Mouse (Mus musculus): ENCODE data around the gene Rai1. TPM values are rescaled to one million over a fixed set of nuclear protein-coding genes. Genes with fewer than 3 reads are reported as not detected.
A peak's percentile ranks its signal among the peaks of the same experiment; 100 is the strongest.

The Rai1 gene
- total RNA-seq, 2 experiments from 2014 or later = 32.6 to 33.1 TPM

DNA sequence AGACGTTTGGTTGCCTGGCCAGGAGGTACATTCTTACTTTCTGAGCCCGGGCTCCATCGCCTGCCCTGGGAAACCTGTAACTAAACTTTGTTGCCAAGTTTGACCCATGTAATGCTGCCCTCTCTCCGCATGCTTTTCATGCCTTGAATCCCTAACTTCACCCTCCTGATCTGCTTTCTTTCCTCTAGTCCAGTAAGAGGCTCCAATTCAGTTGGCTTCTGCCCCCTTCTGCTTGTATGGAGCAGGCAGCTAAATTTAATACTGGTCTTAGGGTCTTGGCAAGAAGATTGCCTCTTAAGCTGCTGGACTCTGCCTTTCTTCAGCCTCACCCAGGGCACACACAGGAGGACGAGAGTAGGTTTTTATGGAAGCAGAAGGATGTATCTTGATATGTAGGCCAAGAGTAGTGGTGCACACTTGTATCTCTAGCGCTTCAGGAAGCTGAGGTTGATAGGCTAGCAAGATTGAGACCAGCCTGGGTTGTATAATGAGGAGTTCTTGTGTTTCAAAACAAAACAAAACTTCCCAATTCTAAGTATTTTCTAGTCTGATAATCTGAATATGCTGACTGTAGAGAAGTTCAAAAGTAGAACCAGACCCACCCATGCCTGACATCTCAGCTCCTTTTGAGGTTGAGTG is 10.9 kb downstream of the Rai1 start:
- intact Hi-C loops (cut with DNase I) = loop anchor here (2.0 kb wide), 1 partner anchor 63 kb away; no protein-coding TSS in a partner anchor
- no peak for DNase-seq

DNA sequence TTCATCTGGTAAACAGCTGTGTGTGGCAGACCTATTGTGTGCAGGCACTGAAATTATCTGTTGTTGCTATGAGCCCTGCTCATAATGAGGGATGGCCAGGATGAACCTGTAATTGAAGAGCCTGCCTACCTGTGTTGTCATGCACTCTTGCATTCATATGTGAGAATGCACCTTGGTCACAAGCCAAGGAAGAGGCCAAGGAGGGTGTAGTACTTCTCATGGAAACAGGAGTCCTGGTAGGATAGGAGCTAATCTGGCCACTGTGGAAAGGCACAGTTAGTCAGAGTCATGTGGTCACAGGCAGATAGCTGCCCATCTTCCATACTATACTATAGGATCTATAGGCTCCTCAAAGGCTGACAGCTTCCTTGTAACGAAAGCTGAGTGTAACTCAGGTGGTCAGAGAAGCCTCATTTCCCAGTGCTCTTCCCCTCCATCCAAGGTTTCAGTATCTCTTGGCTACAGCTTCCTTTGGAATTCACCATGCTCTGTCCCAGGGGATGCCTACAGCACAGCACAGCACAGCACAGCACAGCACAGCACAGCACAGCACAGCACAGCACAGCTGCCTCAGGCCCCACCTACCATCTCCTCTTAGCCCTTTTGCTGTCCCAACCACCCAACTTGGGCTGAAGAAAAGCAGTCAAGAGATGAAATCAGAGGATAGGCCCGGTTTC is 15.9 kb downstream of the Rai1 start:
- intact Hi-C loops (cut with DNase I) = no loop called here
- no peak for DNase-seq

DNA sequence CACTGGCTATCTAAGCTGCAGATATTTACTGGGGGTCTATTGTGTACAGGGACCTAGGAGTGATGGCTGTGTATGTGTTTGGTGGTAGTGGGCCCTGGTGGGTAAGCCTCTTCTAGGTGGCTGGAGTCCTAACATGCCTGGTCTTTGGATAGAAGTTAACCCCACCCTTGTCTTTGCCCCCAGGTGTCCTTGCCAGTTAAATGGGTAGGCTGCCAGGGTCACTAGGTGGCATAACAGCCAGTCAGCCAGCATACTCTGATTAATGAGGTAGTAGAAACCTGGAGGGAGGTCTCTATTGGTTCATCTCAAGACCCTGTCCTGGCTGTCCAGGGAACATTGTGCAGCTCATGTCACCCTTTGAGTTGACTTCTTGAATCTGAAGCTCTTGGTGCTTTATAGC is 17.8 kb downstream of the Rai1 start:
- intact Hi-C loops (cut with DNase I) = no loop called here
- no peak for DNase-seq

DNA sequence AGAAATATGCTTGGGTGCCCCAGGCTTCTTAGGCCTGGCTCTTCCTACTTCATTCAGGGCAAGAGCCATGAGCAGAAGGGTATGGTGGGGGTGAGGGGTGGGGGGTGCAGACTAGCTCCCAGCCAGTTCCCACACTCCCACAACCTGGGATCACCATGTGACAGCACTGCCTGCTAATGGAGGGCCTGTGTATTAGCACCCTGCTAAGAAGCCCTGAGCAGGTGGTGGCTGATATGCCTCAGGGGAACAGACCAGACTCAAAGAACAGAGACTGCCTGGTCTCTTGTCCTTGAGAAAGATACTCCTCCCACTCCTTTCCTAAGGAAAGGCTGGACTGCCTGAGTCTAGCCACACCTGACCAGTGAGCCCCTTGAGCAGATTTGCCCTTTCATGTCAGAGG is 22.2 kb downstream of the Rai1 start:
- intact Hi-C loops (cut with DNase I) = no loop called here
- DNase-seq = no peak

GRCm38 (mm10) chr11:60127863-60128512 is 23.2 kb downstream of the Rai1 start:
- intact Hi-C loops (cut with DNase I) = no loop called here
- no peak for DNase-seq

- DNase-seq = no peak
- intact Hi-C loops (cut with DNase I) = no loop called here
These were observed 25.7 kb downstream of the Rai1 start for GRCm38 (mm10) chr11:60130516-60130915.

- no peak for DNase-seq
- intact Hi-C loops (cut with DNase I) = no loop called here
These were observed 27.2 kb downstream of the Rai1 start for GRCm38 (mm10) chr11:60132061-60132460.

GRCm38 (mm10) chr11:60136491-60136890 is 31.7 kb downstream of the Rai1 start:
- intact Hi-C loops (cut with DNase I) = loop anchor here (5.0 kb wide), 1 partner anchor 36 kb away; no protein-coding TSS in a partner anchor
- no peak for DNase-seq

GRCm38 (mm10) chr11:60137170-60137569 is 32.4 kb downstream of the Rai1 start:
- intact Hi-C loops (cut with DNase I) = loop anchor here (5.0 kb wide), 1 partner anchor 35 kb away; no protein-coding TSS in a partner anchor

GRCm38 (mm10) chr11:60139141-60139733 is 34.4 kb downstream of the Rai1 start:
- intact Hi-C loops (cut with DNase I) = loop anchor here (5.0 kb wide), 1 partner anchor 33 kb away; no protein-coding TSS in a partner anchor
- no peak for DNase-seq

More at GRCm38 (mm10) chr11:60137170-60137569, 32.4 kb downstream of the Rai1 start:
- no peak for DNase-seq

- intact Hi-C loops (cut with DNase I) = loop anchor here (5.0 kb wide), 1 partner anchor 32 kb away; no protein-coding TSS in a partner anchor
- peak; percentile 57 to 66 for DNase-seq
These were observed 35.0 kb downstream of the Rai1 start for GRCm38 (mm10) chr11:60139734-60140371.

DNA sequence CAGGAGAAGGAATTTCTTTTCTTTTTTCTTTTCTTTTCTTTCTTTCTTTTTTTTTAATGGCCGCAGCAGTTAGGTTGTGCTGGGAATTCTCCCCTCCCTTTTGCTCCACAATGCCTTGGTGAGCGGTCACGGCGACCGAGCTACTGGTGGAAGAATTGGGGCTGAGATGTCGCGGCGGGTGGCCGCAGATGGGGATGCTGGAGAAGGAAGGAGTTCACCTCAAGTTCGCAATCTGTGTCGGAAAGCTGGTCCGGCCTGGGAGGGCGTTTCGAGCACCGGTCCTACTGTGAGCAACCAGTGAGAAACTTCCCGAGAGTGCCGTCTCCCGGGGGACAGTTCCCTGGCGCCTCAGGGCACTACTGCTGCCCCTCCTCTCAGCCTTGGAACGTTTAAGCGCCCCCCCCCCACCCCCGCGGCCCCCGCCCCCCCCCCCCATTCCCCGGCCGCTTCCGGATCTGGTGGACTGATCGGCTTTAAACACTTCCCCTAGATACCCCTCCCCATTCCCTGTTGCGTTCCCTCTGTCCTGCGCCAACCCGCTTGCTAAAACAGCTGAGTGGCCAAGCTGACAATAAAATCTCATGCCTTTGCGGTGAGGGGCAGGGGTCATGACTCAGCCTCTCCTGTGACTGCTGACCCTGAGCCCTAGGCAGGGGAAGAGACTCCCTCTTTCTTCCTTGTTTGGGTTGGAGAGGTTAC is 35.9 kb downstream of the Rai1 start:
- no peak for DNase-seq
- intact Hi-C loops (cut with DNase I) = no loop called here

- no peak for DNase-seq
- intact Hi-C loops (cut with DNase I) = no loop called here
These were observed 36.4 kb downstream of the Rai1 start for GRCm38 (mm10) chr11:60141285-60141608.

GRCm38 (mm10) chr11:60143086-60143485 is 38.3 kb downstream of the Rai1 start:
- intact Hi-C loops (cut with DNase I) = no loop called here
- DNase-seq = no peak

GRCm38 (mm10) chr11:60146170-60146569 is 41.4 kb downstream of the Rai1 start:
- no peak for DNase-seq
- intact Hi-C loops (cut with DNase I) = no loop called here

GRCm38 (mm10) chr11:60148591-60148990 is 43.8 kb downstream of the Rai1 start:
- intact Hi-C loops (cut with DNase I) = no loop called here
- no peak for DNase-seq

DNA sequence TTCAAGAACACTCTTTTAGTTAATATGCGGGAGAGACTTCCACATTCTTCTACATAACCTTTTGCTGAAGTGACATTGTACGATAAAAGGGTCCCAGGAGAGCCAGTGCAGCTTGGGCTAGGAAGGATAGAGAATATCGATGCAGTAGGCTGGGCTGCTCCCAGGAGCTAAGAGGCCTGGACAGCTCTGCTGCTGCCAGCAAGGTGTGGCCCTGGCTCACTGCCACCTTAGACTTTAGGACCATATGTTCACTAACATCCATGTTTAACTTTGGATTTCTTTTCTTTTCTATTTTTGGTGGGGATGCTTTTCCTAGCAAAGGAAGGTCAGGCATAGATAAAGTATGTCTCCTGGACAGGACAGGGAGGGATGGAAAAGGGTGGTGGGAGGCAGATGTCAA is 44.3 kb downstream of the Rai1 start:
- DNase-seq = no peak
- intact Hi-C loops (cut with DNase I) = no loop called here

- DNase-seq = no peak
- intact Hi-C loops (cut with DNase I) = no loop called here
These were observed 45.9 kb downstream of the Rai1 start for GRCm38 (mm10) chr11:60150677-60151076.

GRCm38 (mm10) chr11:60152339-60152738 is 47.5 kb downstream of the Rai1 start:
- intact Hi-C loops (cut with DNase I) = no loop called here
- no peak for DNase-seq

DNA sequence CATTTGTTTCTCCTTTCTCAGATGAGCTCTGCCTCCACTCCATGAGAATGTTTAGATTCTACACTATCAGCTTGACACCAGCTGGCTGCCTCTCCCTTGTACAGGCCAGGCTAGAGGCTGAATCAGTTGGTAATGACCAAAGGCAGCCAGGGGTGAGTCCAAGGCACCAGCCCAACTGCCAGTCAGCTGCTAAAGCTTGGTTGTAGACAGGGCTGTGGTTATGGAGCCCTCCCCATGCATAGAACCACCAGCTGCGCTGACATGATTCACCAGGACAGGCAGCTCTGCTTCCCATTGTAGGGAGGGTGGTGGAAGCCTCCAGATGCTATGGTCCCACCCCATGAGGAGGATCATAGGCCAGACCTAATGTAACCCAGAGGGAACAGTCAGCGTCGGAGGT is 49.1 kb downstream of the Rai1 start:
- DNase-seq = no peak
- intact Hi-C loops (cut with DNase I) = no loop called here

Measured in heart, postnatal 14 days (tissue).